Mouse (Mus musculus): ENCODE data around the gene Fam166a.
"Not testable (repeated sequence)": the region's sequence is repeated elsewhere in the genome, so short reads cannot be mapped to it uniquely, and the experiment has no call there.

Gene Fam166a

GRCm38 (mm10) chr2:25242101-25242506 is 23.6 kb downstream of the Fam166a start, which contains the start of the genes Rnf208 and Cysrt1:
Gene Rnf208 (plus strand): TSS chr2:25242255.
Gene Cysrt1 (minus strand): TSS chr2:25242452.
- DNase-seq (ENCODE audit: low read depth, low spot score) = no peak

DNA sequence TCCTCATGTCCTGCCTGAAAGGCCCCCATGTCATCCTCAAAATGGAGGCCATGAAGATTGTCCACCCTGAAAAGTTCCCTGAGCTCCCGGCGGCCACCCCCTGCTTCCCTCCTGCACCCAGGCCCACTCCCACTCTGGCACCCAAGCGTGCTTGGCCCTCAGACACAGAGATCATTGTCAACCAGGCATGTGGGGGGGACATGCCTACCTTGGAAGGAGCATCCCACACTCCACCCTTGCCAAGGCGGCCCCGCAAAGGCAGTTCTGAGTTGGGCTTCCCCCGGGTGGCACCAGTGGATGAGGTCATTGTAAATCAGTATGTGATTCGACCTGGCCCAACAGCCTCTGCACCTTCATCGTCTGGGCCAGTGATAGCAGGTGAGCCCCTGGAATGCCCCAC is 24.8 kb downstream of the Fam166a start:
- DNase-seq (ENCODE audit: low read depth, low spot score) = no peak

GRCm38 (mm10) chr2:25244144-25244543 is 25.6 kb downstream of the Fam166a start:
- DNase-seq (ENCODE audit: low read depth, low spot score) = no peak

GRCm38 (mm10) chr2:25246183-25247072 is 27.9 kb downstream of the Fam166a start, which contains the start of gene AL732309.1:
Gene AL732309.1 (minus strand): TSS chr2:25246863.
- DNase-seq (ENCODE audit: low read depth, low spot score) = no peak

DNA sequence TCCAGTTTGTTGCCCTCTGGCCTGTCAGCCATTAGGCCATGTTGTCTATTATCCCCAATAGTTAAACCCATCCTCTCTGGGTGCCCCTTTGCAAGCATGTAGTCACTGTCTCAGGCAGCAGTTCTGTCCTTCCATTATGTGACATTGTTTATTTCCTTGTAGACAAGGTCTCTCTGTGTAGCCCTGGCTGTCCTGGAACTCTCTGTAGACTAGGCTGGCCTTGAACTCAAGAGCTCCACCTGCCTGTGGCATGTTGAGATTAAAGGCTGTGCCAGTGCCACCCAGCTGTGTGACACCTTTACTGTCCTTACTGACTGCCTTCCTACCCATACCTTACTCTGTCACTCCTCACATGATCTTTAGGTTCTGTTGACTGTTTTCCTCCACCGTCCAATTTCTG is 33.8 kb downstream of the Fam166a start:
- no peak for DNase-seq (ENCODE audit: low read depth, low spot score)

GRCm38 (mm10) chr2:25255284-25255779 is 36.8 kb downstream of the Fam166a start, which contains the start of gene Tmem203:
Gene Tmem203 (plus strand): TSS chr2:25255439.
- DNase-seq (ENCODE audit: low read depth, low spot score) = peak; percentile 77

DNA sequence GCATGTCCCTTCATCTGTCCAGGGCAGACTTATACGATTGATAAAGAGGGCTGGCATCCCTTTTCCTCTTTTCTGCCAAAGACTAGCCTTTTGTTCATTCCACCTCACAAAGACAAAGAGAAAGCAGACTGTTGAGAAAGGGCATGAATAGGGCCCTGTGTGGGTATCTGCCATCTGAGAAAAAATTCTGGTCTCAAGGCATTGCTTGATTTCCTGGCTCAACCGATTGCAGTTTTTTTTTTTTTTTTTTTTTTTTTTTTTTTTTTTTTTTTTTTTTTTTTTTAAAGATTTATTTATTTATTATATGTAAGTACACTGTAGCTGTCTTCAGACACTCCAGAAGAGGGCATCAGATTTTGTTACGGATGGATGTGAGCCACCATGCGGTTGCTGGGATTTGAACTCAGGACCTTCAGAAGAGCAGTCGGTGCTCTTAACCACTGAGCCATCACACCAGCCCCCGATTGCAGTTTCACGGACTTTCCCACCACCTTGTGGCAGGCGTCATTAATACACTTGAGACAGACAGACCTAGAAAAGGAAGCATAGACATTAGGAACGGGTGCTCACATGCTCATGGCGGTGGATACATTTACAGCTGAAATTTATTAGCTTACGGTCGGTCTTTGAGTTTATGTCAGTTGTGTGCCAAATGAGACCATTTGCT is 38.0 kb downstream of the Fam166a start:
- DNase-seq (ENCODE audit: low read depth, low spot score) = not testable (repeated sequence)

- not testable (repeated sequence) for DNase-seq (ENCODE audit: low read depth, low spot score)
Measured at GRCm38 (mm10) chr2:25257250-25257649, 38.7 kb downstream of the Fam166a start.

- no peak for DNase-seq (ENCODE audit: low read depth, low spot score)
Measured at GRCm38 (mm10) chr2:25258887-25259286, 40.3 kb downstream of the Fam166a start.

DNA sequence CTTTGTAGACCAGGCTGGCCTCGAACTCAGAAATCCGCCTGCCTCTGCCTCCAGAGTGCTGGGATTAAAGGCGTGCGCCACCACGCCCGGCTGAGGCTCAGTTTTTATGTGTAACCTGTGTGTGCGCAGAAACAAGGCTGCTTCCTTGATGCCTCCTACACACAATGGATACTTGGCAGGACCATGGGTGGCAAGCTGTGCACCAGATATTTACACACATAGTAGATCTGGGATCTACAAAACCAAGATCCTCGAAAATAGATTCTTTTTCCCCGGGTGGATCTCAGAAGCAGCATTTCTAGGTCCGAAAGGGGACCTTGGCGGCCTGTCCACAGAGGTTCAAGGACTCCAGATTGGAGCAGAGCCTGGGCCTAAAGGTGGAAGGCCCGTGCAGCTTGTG is 43.3 kb downstream of the Fam166a start:
- no peak for DNase-seq (ENCODE audit: low read depth, low spot score)

DNA sequence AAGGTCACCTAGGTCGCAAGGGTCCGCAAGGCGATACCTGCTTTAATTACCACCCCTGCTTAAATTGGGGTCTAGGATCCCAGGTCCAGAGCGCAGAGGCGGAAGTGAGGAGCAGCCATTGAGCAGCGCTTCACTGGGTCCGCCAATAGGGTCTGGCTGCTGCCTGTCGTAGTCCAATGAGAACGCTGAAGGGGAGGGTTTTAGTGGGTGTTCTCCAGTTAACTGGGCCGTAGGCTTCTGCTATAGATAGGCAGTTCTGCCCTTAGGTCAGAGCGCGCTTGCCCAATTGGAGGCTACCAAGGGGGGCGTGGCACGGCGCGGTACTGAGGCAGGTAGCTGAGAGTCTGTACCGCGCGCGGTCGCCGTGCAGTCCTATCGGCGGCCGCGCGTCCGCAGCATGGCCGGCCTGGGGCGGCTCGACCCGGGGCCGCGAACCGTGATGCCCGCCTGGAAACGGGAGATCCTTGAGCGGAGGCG is 43.8 kb downstream of the Fam166a start, which contains the start of gene Tprn:
Gene Tprn (plus strand): TSS at position 328 of the 477 bp plus-strand sequence.
- peak; percentile 94 for DNase-seq (ENCODE audit: low read depth, low spot score)

DNA sequence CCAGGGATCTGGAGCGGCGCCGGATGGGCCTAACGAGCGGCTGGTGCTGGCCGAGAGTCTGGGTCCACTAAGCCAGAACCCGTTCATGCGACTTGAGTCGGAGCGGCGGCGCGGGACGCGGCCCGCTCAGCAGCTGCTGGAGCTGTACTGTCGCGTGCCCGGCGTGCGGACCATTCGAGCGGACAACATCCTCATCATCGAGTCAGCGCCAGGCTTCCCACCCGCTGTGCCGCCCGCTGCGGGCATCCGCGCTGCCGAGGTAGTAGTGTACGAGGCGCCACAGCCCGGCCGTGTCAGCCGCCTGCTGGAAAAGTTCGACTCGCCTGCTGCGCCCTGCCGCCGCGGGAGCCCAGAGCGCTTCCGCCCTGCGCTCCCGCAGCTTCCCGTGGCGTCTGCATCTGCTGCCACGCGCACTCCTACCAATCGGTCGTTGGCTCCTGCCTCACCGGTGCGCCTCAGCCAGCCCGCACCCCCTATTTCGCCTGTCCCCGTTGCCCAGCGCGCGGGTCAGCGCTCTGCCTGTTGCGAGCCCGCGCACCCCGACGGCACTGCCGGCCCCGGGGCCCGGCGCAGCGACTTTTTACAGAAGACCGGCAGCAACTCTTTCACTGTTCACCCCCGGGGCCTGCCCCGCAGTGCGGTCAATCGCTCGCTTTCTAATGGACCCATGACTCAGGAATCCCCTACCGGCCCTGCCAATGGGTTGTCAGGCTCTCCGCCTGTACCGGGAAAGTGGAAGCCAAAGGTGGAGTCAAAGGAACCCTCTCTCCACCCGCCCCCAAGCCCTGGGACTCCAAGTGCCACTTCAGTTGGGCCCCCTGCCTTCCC is 44.5 kb downstream of the Fam166a start:
- DNase-seq (ENCODE audit: low read depth, low spot score) = no peak

- no peak for DNase-seq (ENCODE audit: low read depth, low spot score)
Measured at GRCm38 (mm10) chr2:25263623-25264285, 45.2 kb downstream of the Fam166a start.

GRCm38 (mm10) chr2:25264286-25264660 is 45.7 kb downstream of the Fam166a start:
- no peak for DNase-seq (ENCODE audit: low read depth, low spot score)

- no peak for DNase-seq (ENCODE audit: low read depth, low spot score)
Measured at GRCm38 (mm10) chr2:25264851-25265250, 46.3 kb downstream of the Fam166a start.

- DNase-seq (ENCODE audit: low read depth, low spot score) = no peak
Measured at GRCm38 (mm10) chr2:25265897-25266656, 47.5 kb downstream of the Fam166a start.

DNA sequence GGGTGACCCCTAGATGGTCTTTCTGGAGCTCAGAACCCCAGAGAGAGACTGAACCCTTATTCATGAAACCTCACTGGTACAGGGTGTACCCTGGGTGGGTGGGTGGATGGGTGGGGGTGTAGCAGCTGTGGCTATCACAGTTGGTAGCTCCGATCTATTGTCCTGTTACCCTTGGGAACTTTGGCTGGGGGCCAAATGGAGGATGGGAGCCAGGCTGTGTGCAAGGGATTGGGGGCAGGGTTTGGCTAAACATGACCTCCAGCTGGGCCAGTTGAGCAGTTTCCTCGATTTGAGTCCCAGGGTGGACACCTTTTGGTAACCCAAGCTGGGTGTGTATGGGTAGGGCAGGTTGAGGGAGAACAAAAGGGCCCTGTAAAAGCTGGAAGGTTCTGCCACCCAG is 48.2 kb downstream of the Fam166a start:
- DNase-seq (ENCODE audit: low read depth, low spot score) = no peak

DNA sequence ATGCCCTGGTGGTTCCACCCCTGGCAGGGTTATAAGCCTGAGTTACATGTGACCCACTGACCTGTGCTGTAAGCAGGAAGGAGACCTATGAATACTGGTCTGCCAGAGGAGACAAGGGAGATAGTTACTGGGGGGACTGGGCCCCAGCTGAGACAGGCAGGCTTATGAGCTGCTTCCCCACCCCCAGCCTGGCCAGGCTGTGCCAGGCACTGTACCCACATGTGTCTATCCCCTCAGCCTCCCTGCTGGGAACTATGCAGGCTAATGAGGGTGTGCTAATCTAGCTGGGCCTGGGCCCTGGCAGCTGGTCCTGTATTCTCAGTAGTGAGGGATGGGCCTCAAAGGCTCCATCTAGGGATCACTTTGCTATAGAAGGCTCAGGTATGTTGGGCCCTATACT is 48.7 kb downstream of the Fam166a start:
- DNase-seq (ENCODE audit: low read depth, low spot score) = no peak

- no peak for DNase-seq (ENCODE audit: low read depth, low spot score)
Measured at GRCm38 (mm10) chr2:25267746-25268309, 49.3 kb downstream of the Fam166a start.
